Mouse (Mus musculus) heart, embryonic 13.5 days (tissue): Measurements from ENCODE around the gene Tst. TPM values are rescaled to one million over a fixed set of nuclear protein-coding genes. Genes with fewer than 3 reads are reported as not detected.

ENCODE experiments used
- ATAC-seq: fragments of 200-750 bp; cut with Nextera tagmentation; 2 replicates; pipeline ENCODE4 v1.8.0; 2017; ENCODE audit warnings: moderate TSS enrichment; ENCODE audit not compliant: insufficient number of reproducible peaks, low FRiP score, low TSS enrichment; ENCODE audit errors: extremely low read depth
- H3K27ac ChIP-seq: fragments of 300-500 bp; sonication (generic); replicated peaks from 2 replicates; pipeline ENCODE4 v1.5.1; 2015; ENCODE audit warnings: moderate library complexity, mild to moderate bottlenecking, inconsistent platforms
- H3K27me3 ChIP-seq: fragments of 300-500 bp; sonication (generic); replicated peaks from 2 replicates; pipeline ENCODE4 v1.6.1; 2015; ENCODE audit warnings: mild to moderate bottlenecking, inconsistent platforms
- H3K36me3 ChIP-seq: fragments of 300-500 bp; sonication (generic); 2 replicates; pipeline ENCODE4 v1.6.1; 2015; ENCODE audit warnings: mild to moderate bottlenecking, inconsistent platforms
- H3K4me1 ChIP-seq: fragments of 300-500 bp; sonication (generic); 2 replicates; pipeline ENCODE4 v1.6.1; 2015; ENCODE audit warnings: inconsistent platforms
- H3K4me2 ChIP-seq: fragments of 300-500 bp; sonication (generic); 2 replicates; pipeline ENCODE4 v1.6.1; 2015; ENCODE audit warnings: inconsistent platforms, mild to moderate bottlenecking, moderate library complexity
- H3K4me3 ChIP-seq: fragments of 300-500 bp; sonication (generic); 2 replicates; pipeline ENCODE4 v1.5.1; 2015; ENCODE audit warnings: moderate library complexity, mild to moderate bottlenecking, inconsistent platforms
- H3K9ac ChIP-seq: fragments of 300-500 bp; sonication (generic); 2 replicates; pipeline ENCODE4 v1.6.1; 2015; ENCODE audit warnings: inconsistent platforms, mild to moderate bottlenecking, moderate library complexity
- H3K9me3 ChIP-seq: fragments of 300-500 bp; sonication (generic); 2 replicates; pipeline ENCODE4 v1.6.1; 2016; ENCODE audit warnings: inconsistent platforms
- WGBS: fragments of 180-500 bp; shearing (Covaris S2); methylation state at CpG from one replicate; pipeline ENCODE4 v1.1.7; 2015; ENCODE audit warnings: mixed read lengths; 5-methylcytosine and 5-hydroxymethylcytosine counted together
- polyA plus RNA-seq: library from polyadenylated mRNA; unstranded; fragments of >200 nt; fragmentation: Nextera tagmentation; extraction: Ambion mirVana; gene quantifications from 2 replicates; pipeline ENCODE4 v1.2.1, GENCODE M21; 2015

The Tst gene
- polyA plus RNA-seq, 1 experiment from 2014 or later, result 12.2 TPM

DNA sequence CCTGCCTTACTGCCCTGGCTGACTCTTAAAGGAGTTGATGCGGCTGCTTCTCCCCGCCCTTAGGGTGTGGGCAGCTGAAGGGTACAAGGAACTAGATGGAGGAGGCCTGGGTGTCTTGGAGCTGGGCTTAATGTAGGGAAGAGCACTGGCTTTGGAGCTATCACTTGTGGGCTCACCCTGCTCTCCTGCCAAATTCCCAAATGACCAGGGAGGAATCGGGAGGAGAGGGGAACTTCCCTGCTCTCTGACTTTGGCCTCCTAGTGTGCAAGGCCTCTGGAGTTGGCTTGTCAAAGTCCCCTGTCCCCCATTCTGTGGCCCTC lies 23.4 kb upstream of the Tst start:
- H3K9me3 ChIP-seq, result no peaks in the 10 kb centered on the region
- ATAC-seq, result peak; percentile 1; the same call in 1 of the 2 replicates
- H3K36me3 ChIP-seq, result peaks cover 28% of the 10 kb centered on the region
- H3K4me3 ChIP-seq, result peak overlapping the region; percentile 68
- peak overlapping the region; percentile 78 for H3K9ac ChIP-seq
- peaks cover 17% of the 10 kb centered on the region for H3K27me3 ChIP-seq
- 15% methylated on average over 3 of the region's 3 CpGs for WGBS
- H3K4me2 ChIP-seq, result peak overlapping the region; percentile 76
- H3K27ac ChIP-seq, result peak overlapping the region; percentile 70
- peaks cover 17% of the 10 kb centered on the region for H3K4me1 ChIP-seq

DNA sequence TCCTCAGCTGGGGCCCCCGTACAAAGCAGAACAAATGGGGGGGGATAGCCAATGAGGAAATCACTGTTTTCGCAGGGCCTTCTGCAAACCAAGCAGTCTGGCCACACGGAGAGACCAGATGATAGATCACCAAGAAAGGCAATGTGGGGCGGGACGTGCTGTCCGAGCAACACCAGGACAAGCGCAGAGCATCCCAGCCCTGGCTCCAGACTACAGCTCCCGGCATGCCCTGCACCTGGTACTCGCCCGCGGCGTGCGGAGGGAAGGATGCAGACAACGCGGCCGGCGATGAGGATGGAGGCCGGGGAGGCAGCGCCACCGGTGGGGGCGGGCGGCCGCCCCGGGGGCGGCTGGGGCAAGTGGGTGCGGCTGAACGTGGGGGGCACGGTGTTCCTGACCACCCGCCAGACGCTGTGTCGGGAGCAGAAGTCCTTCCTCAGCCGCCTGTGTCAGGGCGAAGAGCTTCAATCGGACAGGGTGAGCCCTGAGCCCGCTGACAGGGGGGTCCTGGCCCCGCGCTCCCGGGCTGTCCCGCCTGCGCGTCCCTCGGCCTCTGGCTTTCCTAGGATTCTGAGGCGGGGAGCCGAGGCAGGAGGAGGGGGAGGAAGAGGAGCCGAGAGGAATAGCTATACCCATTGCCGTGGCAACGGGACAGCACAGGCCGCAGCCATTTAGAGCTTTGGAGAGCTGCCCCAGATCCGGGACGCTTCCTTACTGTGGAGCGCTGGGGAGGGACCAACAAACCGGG lies 22.9 kb upstream of the Tst start, which contains the start of gene Kctd17:
TSS of gene Kctd17 (plus strand) at position 174 of the 748 bp plus-strand sequence.
- H3K4me1 ChIP-seq, result peaks cover 17% of the 10 kb centered on the region
- 1% methylated on average over 52 of the region's 52 CpGs for WGBS
- ATAC-seq, result peak; percentile 43; the same call in 1 of the 2 replicates
- no peaks in the 10 kb centered on the region for H3K9me3 ChIP-seq
- peak within 1 kb of the TSS; percentile 68 for H3K4me3 ChIP-seq
- H3K36me3 ChIP-seq, result peaks cover 23% of the 10 kb centered on the region
- H3K4me2 ChIP-seq, result peak within 1 kb of the TSS; percentile 76
- peak within 1 kb of the TSS; percentile 70 for H3K27ac ChIP-seq
- peak within 1 kb of the TSS; percentile 78 for H3K9ac ChIP-seq
- H3K27me3 ChIP-seq, result peaks cover 23% of the 10 kb centered on the region

DNA sequence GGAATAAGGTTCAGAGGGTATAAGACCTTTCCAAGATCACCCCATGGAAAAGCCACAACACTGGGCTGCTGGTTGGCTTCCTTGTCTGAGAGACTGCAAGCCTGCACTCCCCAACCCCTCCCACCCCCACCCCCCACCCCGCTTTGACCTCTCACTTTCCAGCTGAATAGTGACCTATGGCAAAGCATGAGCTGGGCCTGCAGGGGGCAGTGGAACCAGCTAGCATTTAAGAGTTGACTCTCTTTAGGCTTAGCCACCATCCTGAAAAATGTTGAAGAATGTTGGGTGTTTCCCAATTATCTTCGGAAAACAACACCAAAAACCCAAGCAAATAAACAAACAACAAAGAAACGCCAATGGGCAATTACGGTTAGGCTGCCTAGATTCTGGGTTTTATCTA lies 19.5 kb upstream of the Tst start:
- 59% methylated on average over 4 of the region's 4 CpGs for WGBS
- Histone ChIP-seq H3K9ac (no peak overlapping the region), H3K36me3 (no peaks in the 10 kb centered on the region), H3K27ac (no peak overlapping the region), H3K4me3 (no peak overlapping the region), H3K4me1 (peaks cover 17% of the 10 kb centered on the region), H3K27me3 (peaks cover 48% of the 10 kb centered on the region), H3K4me2 (no peak overlapping the region), H3K9me3 (no peaks in the 10 kb centered on the region)
- ATAC-seq, result no peak

DNA sequence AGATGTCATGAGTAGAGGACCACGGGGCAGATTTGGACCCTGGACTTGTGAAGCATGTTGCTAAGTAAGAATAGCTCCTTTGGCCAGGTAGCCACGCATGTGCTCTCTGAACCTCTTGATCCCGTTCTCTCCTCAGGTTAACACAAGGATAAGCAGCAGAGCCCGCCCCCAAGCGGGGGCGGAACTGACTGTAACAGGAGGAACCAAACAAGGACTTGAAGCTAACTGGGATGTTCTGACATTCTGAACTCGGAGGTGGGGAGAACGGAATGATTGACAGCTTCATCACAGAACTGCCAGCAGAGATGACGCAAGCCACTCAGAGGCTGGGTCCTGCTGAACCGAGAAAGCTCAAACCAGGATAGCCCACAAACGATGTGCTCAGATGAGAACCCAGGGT lies 18.8 kb upstream of the Tst start:
- no peak overlapping the region for H3K27ac ChIP-seq
- no peak overlapping the region for H3K4me3 ChIP-seq
- H3K9me3 ChIP-seq, result no peaks in the 10 kb centered on the region
- H3K4me2 ChIP-seq, result no peak overlapping the region
- 10% methylated on average over 11 of the region's 11 CpGs for WGBS
- no peaks in the 10 kb centered on the region for H3K36me3 ChIP-seq
- no peak for ATAC-seq
- peaks cover 53% of the 10 kb centered on the region for H3K27me3 ChIP-seq
- H3K4me1 ChIP-seq, result peaks cover 10% of the 10 kb centered on the region
- H3K9ac ChIP-seq, result no peak overlapping the region

DNA sequence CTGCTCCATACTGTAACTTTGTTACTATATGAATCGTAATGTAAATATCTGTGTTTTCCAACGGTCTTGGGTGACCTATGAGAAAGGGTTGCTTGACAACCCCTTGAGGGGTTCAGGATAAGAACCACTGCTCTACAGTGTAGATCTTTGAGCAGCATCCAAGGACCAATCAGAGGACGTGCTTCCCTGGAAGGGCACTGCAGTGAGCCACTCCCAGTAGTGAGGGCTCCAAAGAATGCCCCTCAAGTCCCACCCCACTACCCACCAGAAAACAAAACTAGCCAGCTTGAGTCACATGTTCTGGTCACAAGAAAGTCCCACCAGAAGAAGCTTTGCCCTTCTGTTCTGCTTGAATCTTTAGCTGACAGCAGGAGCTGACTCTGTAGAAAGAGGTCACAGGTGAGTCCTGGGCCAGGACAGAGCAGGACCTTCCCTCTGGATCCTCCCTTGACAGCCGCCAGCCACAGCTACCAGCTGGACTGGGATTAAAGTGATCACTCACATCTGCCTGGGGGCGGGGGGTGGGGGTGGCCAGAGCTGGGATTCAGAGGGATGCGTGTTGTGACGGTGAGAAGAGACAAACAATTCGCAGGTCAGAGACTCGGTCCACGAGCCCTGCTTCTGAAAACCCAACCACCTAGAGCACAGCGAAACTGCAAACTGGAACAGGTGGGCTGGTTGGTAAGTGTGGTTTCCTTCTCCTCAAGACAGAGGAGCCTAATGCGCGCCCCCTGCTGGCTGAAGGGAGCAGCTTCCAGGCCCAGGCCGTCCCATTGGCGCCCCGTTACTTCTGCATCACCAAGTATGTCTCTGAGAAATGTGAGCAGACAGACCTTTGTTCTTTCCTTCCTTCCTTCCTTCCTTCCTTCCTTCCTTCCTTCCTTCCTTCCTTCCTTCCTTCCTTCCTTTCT lies 16.6 kb upstream of the Tst start:
- no peak for ATAC-seq

DNA sequence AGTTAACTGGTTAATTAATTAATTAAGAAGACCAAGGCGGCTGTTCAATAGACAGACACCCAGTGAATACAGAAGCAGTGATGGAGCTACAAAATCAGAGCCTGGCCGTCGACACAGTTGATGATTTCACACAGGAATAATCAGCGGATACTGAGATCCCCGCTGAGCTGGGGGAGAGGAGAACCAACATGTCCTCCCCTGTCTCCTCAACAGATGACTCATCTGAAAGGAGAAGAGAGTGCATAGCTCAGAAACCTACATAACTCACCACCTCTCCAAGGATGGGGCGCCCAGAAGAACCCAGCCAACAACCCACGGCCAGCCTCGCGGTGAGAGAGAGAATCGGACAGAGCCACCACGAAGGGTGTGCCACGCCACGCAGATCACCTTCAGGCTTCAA lies 14.7 kb upstream of the Tst start:
- Histone ChIP-seq H3K9ac (no peak overlapping the region), H3K4me2 (no peak overlapping the region), H3K27ac (no peak overlapping the region), H3K9me3 (no peaks in the 10 kb centered on the region), H3K27me3 (peaks cover 49% of the 10 kb centered on the region), H3K4me1 (peaks cover 4% of the 10 kb centered on the region; the same call in 1 of the 2 replicates), H3K4me3 (no peak overlapping the region), H3K36me3 (no peaks in the 10 kb centered on the region)
- WGBS, result 71% methylated on average over 13 of the region's 13 CpGs
- ATAC-seq, result no peak

More for the DNA sequence above, 16.6 kb upstream of the Tst start:
- H3K27ac ChIP-seq, result no peak overlapping the region
- H3K4me2 ChIP-seq, result peak overlapping the region; percentile 22; the same call in 1 of the 2 replicates
- H3K36me3 ChIP-seq, result no peaks in the 10 kb centered on the region
- peaks cover 4% of the 10 kb centered on the region; the same call in 1 of the 2 replicates for H3K4me1 ChIP-seq
- no peaks in the 10 kb centered on the region for H3K9me3 ChIP-seq
- H3K4me3 ChIP-seq, result no peak overlapping the region
- 16% methylated on average over 16 of the region's 16 CpGs for WGBS
- H3K9ac ChIP-seq, result no peak overlapping the region
- H3K27me3 ChIP-seq, result peaks cover 55% of the 10 kb centered on the region

DNA sequence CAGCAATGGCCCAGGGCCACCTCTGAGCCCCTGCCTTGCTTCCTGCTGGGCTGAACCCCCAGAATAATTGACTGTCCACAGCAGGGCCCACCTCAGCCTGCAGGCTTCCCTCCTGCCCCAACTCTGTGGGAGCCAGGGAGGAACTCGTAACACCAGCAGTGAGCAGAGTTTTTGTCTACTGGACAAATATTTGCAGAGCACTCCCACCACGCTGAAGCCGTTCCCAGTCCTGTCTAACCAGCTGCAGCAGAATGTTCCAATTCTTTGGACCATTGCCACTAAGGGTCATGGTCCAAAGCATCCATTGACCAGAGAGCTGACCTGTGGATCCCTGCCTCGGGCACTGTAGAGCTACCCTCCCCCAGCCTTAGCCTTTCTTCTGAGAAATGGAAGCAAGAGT lies 11.2 kb upstream of the Tst start:
- no peak for ATAC-seq
- 45% methylated on average over 4 of the region's 4 CpGs for WGBS

DNA sequence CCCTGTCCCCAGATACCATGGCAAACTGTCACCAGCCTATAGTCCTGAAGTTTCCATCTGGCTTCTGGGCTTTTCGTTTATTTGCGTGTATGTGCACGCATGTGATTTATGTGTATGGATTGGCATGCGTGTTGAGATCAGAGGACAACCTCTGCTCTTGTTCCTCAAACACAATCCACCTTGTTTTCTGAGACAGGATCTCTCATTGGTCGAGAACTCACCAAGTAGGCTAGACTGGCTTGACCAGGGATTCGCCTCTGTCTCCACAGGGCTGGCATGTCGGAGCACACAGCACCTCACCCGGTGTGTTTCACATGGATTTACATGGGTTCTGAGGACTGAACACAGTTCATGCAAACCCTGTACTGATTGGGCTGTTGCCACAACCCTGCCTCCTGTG lies 8.4 kb upstream of the Tst start:
- no peak for ATAC-seq
- 89% methylated on average over 8 of the region's 8 CpGs for WGBS

More for the DNA sequence above, 11.2 kb upstream of the Tst start:
- Histone ChIP-seq H3K9me3 (no peaks in the 10 kb centered on the region), H3K4me2 (no peak overlapping the region), H3K4me3 (no peak overlapping the region), H3K4me1 (peaks cover 13% of the 10 kb centered on the region), H3K27ac (peak overlapping the region; percentile 20; the same call in 1 of the 2 replicates), H3K36me3 (no peaks in the 10 kb centered on the region; the same call in 1 of the 2 replicates), H3K27me3 (peaks cover 24% of the 10 kb centered on the region), H3K9ac (no peak overlapping the region)

DNA sequence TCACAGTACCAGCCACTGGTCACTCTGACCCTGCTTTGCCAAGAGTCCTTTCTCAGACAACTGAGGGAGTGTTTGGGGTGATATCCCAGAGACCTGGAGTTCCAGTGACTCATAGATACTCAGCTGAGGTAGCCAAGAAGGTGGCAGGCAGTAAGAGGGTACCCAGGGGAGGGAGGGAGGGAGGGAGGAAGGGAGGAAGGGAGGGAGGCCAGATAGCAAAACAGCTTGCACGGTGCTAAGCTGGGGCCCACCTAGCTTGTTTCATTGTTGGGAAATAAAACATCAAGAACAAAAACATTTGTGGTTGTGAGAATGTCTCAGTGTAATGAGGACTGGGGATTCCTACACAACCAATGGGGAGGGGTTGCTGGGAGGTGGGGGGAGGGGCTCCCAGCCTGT lies 8.0 kb upstream of the Tst start:
- ATAC-seq, result no peak
- Histone ChIP-seq H3K4me1 (peaks cover 28% of the 10 kb centered on the region), H3K9ac (no peak overlapping the region), H3K4me2 (no peak overlapping the region), H3K36me3 (no peaks in the 10 kb centered on the region; the same call in 1 of the 2 replicates), H3K4me3 (no peak overlapping the region), H3K27ac (no peak overlapping the region), H3K27me3 (peaks cover 31% of the 10 kb centered on the region), H3K9me3 (no peaks in the 10 kb centered on the region)
- WGBS, result 36% methylated on average over 1 of the region's 1 CpGs

More for the DNA sequence above, 8.4 kb upstream of the Tst start:
- Histone ChIP-seq H3K9me3 (no peaks in the 10 kb centered on the region), H3K4me2 (no peak overlapping the region), H3K4me1 (peaks cover 28% of the 10 kb centered on the region), H3K4me3 (no peak overlapping the region), H3K36me3 (no peaks in the 10 kb centered on the region; the same call in 1 of the 2 replicates), H3K27me3 (peaks cover 27% of the 10 kb centered on the region), H3K9ac (no peak overlapping the region), H3K27ac (no peak overlapping the region)

DNA sequence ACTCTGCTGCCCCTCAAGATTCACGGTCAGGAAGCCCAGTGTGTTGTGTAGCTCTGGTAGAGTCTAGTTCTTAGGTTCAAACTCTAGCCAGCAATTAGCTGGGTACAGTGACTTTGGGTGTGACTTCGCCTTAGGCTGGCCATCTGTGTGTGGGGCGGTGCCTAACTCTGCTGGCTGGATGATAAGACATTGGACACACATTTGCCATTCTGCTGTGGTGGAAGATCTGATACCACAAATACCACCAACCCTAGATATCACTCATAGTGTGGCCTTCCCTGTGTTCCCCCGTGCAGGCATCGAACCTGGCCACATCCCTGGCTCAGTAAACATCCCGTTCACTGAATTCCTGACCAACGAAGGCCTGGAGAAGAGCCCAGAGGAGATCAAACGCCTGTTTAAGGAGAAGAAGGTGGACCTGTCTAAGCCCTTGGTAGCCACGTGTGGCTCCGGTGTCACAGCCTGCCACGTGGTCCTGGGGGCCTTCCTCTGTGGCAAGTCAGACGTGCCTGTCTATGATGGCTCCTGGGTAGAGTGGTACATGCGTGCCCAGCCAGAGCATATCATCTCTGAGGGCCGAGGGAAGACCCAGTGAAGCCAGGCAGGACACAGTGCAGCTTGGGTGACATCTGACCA lies 7.5 kb upstream of the Tst start:
- peak overlapping the region; percentile 22 for H3K4me2 ChIP-seq
- no peaks in the 10 kb centered on the region for H3K9me3 ChIP-seq
- no peak overlapping the region for H3K27ac ChIP-seq
- no peak for ATAC-seq
- H3K27me3 ChIP-seq, result peaks cover 36% of the 10 kb centered on the region
- no peak overlapping the region for H3K4me3 ChIP-seq
- 77% methylated on average over 14 of the region's 14 CpGs for WGBS
- no peak overlapping the region for H3K9ac ChIP-seq
- peaks cover 28% of the 10 kb centered on the region for H3K4me1 ChIP-seq
- no peaks in the 10 kb centered on the region; the same call in 1 of the 2 replicates for H3K36me3 ChIP-seq

DNA sequence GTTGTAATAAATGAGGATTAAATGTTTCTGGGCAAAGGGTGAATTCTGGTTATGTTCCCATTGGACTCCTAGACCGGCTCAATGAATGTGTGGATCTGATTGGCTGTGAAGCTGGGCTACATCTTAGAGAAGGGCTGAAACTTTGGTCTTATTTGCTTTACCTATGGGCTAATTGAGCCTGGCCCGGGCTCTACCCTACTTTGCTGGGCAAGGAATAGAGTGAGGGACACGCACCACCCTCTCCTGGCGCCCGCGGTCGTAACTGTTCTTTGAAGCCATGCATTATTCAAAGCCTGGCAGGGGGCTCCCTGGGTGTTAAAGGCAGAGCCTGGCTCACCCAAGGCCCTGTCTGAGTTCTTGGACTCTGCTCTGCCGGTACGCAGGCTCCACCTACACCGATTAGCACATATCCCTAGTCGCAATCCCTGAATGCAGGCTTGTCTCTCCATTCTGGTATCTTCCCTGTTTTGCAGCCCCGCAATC lies 3.9 kb upstream of the Tst start:
- H3K36me3 ChIP-seq, result no peaks in the 10 kb centered on the region; the same call in 1 of the 2 replicates
- no peaks in the 10 kb centered on the region for H3K9me3 ChIP-seq
- peak overlapping the region; percentile 66 for H3K9ac ChIP-seq
- H3K27ac ChIP-seq, result no peak overlapping the region
- peaks cover 51% of the 10 kb centered on the region for H3K4me1 ChIP-seq
- H3K4me3 ChIP-seq, result peak overlapping the region; percentile 38
- ATAC-seq, result no peak
- 15% methylated on average over 12 of the region's 12 CpGs for WGBS
- H3K4me2 ChIP-seq, result peak overlapping the region; percentile 65
- peaks cover 42% of the 10 kb centered on the region for H3K27me3 ChIP-seq
